13 mouse cellular contexts compared by ENCODE assay signal in the genomic region with DNA sequence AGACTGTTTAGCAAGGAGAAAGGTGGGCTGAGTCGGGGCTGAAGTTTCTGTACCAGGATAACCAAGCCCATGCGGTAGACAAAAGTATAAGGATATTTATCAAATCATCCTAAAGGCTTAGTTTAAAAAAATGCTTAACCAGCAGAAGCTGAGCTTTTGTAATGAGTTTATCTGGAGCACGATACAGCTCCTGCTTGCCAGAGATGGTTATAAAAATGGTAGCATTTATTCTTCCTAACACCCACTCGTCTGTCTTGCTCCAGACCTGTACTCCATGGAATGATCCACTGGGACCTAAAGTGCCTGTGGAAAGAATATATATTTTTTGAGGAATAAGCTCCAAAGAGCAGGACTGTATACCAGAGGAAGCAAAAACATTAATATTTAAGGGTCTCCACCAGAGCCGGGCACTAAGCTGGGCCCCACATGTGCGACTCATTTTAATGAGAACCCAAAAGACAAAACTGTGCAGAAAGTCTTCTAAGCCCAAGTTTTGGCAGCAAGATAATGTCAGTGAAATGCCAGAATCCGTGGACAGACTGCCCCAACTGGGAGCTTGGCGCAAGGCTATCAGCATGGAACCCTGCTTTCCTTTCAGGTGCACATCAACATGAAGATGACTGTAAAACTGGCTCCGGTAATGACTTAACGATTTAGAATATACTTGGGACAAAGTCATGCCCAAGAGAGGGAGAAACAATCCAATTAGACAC.
DNase-seq lines count a peak whose midpoint lies in the region.
"Had no signal": no experiment of that assay in that cellular context is flagged by ENCODE, and none has a peak within 500 bp of the region (broad histone marks: within the 10 kb centered on the region; RNA-seq: fewer than 3 reads in every experiment).

No protein-coding gene starts in this region.

- intact Hi-C loops in gastrocnemius, postnatal 36 days (cut with DNase I): no loop called here

- peak; percentile 41 to 49 for DNase-seq in frontal cortex, adult 2 months (ENCODE audit: extremely low spot score in 1 of 2, low spot score in 1 of 2)
- DNase-seq in frontal cortex, postnatal 25 days (ENCODE audit: low spot score in 2 of 2): no peak
- DNase-seq in right cerebral cortex, adult 18-20 months: peak; percentile 26
- no peak for DNase-seq in right cerebral cortex, postnatal 4 days
- peak; percentile 3 to 28 for DNase-seq in cerebellum, postnatal 14 days
- peak; percentile 60 for DNase-seq in telencephalon, adult 2 months (ENCODE audit: low read depth, low spot score)
- no peak for DNase-seq in gastrocnemius, postnatal 36 days
- DNase-seq in heart, adult 8-10 months (ENCODE audit: low spot score): no peak
- DNase-seq: adrenal gland, adult 8-10 months; embryo, embryonic 11 days; kidney, adult 8-10 months; kidney, postnatal 36 days; thymus, adult 2 months had no signal

Comparison
In these comparisons a context has a peak if more than half of its experiments do, and no peak if none do; other contexts are left out.
1. DNase-seq: peak in frontal cortex, adult 2 months (2 of 2), right cerebral cortex, adult 18-20 months (single experiment), cerebellum, postnatal 14 days (2 of 2) and telencephalon, adult 2 months (single experiment); none in frontal cortex, postnatal 25 days (0 of 2), right cerebral cortex, postnatal 4 days (single experiment), gastrocnemius, postnatal 36 days (0 of 2) and heart, adult 8-10 months (single experiment).